Mouse (Mus musculus): ENCODE results near the gene Pimreg. TPM values are rescaled to one million over a fixed set of nuclear protein-coding genes. Genes with fewer than 3 reads are reported as not detected.
A peak's percentile ranks its signal among the peaks of the same experiment; 100 is the strongest.

Gene Pimreg
- total RNA-seq, 4 experiments from 2014 or later, result 0.41 to 1.4 (median 0.65) TPM; not detected in 1

GRCm38 (mm10) chr11:72065103-72065502 lies 23.3 kb downstream of the Pimreg start:
- peak; percentile 53 for DNase-seq (ENCODE audit: low spot score)

- no peak for DNase-seq (ENCODE audit: low spot score)
Observed at GRCm38 (mm10) chr11:72066330-72066729, 24.5 kb downstream of the Pimreg start.

GRCm38 (mm10) chr11:72067326-72067725 lies 25.5 kb downstream of the Pimreg start:
- no peak for DNase-seq (ENCODE audit: low spot score)

- no peak for DNase-seq (ENCODE audit: low spot score)
Observed at GRCm38 (mm10) chr11:72068026-72068425, 26.2 kb downstream of the Pimreg start.

- no peak for DNase-seq (ENCODE audit: low spot score)
Observed at GRCm38 (mm10) chr11:72070733-72071132, 28.9 kb downstream of the Pimreg start.

GRCm38 (mm10) chr11:72072331-72072905 lies 30.6 kb downstream of the Pimreg start:
- DNase-seq (ENCODE audit: low spot score), result no peak

GRCm38 (mm10) chr11:72074230-72074629 lies 32.4 kb downstream of the Pimreg start:
- no peak for DNase-seq (ENCODE audit: low spot score)

GRCm38 (mm10) chr11:72078056-72078455 lies 36.2 kb downstream of the Pimreg start:
- DNase-seq (ENCODE audit: low spot score), result no peak

- DNase-seq (ENCODE audit: low spot score), result peak; percentile 13
Observed at GRCm38 (mm10) chr11:72078647-72079046, 36.8 kb downstream of the Pimreg start.

- DNase-seq (ENCODE audit: low spot score), result no peak
Observed at GRCm38 (mm10) chr11:72080461-72080860, 38.6 kb downstream of the Pimreg start.

GRCm38 (mm10) chr11:72082601-72083000 lies 40.8 kb downstream of the Pimreg start:
- no peak for DNase-seq (ENCODE audit: low spot score)

- DNase-seq (ENCODE audit: low spot score), result no peak
Observed at GRCm38 (mm10) chr11:72084337-72084736, 42.5 kb downstream of the Pimreg start.

- DNase-seq (ENCODE audit: low spot score), result peak; percentile 11
Observed at GRCm38 (mm10) chr11:72086251-72087046, 44.6 kb downstream of the Pimreg start.

- no peak for DNase-seq (ENCODE audit: low spot score)
Observed at GRCm38 (mm10) chr11:72092390-72092789, 50.6 kb downstream of the Pimreg start.

GRCm38 (mm10) chr11:72094442-72094841 lies 52.6 kb downstream of the Pimreg start:
- peak; percentile 47 for DNase-seq (ENCODE audit: low spot score)

GRCm38 (mm10) chr11:72095994-72096393 lies 54.2 kb downstream of the Pimreg start:
- no peak for DNase-seq (ENCODE audit: low spot score)

Other genes starting within 250 kb of the Pimreg start
- under 1 TPM in 1 of 4 experiments, not detected in 3; 0.13 TPM for gene Aipl1, start 4.5 kb upstream of the Pimreg start, total RNA-seq (2022)
- 1 to 10 TPM; 1.1 to 2.1 (median 1.9) TPM for gene Pitpnm3, start 93.7 kb downstream of the Pimreg start, total RNA-seq (2022)
- gene Gm43951, start 164.8 kb downstream of the Pimreg start, total RNA-seq (2022), result under 1 TPM; 0.11 to 0.53 (median 0.24) TPM
- 1 to 10 TPM; 2.5 to 3.9 (median 2.9) TPM for gene 4933427D14Rik, start 165.4 kb downstream of the Pimreg start, total RNA-seq (2022)
- gene Txndc17, start 165.5 kb downstream of the Pimreg start, total RNA-seq (2022), result 10 to 100 TPM; 33.8 to 49.9 (median 41.5) TPM
- 10 to 100 TPM in 1 of 4 experiments, 1 to 10 TPM in 3; 8.8 to 11.5 (median 9.6) TPM for gene Med31, start 173.6 kb downstream of the Pimreg start, total RNA-seq (2022)
- gene Slc13a5, start 225.2 kb downstream of the Pimreg start, total RNA-seq (2022), result not detected

Data from heart, adult 8-10 months (tissue).